In the genomic region with DNA sequence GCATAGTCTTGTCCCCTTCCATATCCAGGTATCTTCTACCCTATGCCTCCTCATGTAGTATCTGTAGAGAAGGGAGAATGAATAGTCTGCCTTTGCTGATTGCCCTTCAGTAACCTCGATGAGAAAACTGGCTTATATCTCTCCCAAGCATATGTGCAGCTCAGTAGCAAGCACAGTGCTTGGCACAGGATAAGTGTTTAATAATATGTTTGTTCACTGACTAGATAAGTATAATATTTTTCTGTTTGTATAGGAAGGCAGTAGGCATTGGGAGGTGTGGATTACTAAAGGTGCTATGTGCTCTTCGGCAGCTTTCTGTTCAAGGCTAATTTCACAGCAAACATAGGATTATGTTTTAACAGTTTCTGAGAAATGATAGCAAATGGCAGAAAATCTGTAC, we compare ENCODE assay signal across 18 mouse cellular contexts.
DNase-seq lines count a peak whose midpoint lies in the region; ATAC-seq and TF ChIP-seq lines count a peak whose summit lies in the region.
"Had no signal": no experiment of that assay in that cellular context is flagged by ENCODE, and none has a peak within 500 bp of the region (broad histone marks: within the 10 kb centered on the region; RNA-seq: fewer than 3 reads in every experiment).

No protein-coding gene starts in this region.

- H3K36me3 ChIP-seq in forebrain, embryonic 15.5 days, result no peaks in the 10 kb centered on the region
- no peaks in the 10 kb centered on the region for H3K36me3 ChIP-seq in forebrain, embryonic 13.5 days (ENCODE audit: poor library complexity, severe bottlenecking)
- no peaks in the 10 kb centered on the region for H3K36me3 ChIP-seq in forebrain, postnatal 0 days (ENCODE audit: insufficient read depth)
- H3K36me3 ChIP-seq in forebrain, embryonic 10.5 days (replicated peaks), result no peaks in the 10 kb centered on the region
- H3K36me3 ChIP-seq: embryonic facial prominence, embryonic 13.5 days; embryonic facial prominence, embryonic 15.5 days had no signal

- H3K9me3 ChIP-seq in forebrain, embryonic 15.5 days, result peaks cover 4% of the 10 kb centered on the region; the same call in 1 of the 2 replicates
- H3K9me3 ChIP-seq in forebrain, embryonic 13.5 days (replicated peaks), result no peaks in the 10 kb centered on the region
- H3K9me3 ChIP-seq in forebrain, postnatal 0 days (ENCODE audit: low read length), result no peaks in the 10 kb centered on the region
- no peaks in the 10 kb centered on the region for H3K9me3 ChIP-seq in forebrain, embryonic 10.5 days
- H3K9me3 ChIP-seq: embryonic facial prominence, embryonic 13.5 days; embryonic facial prominence, embryonic 15.5 days had no signal

- no peaks in the 10 kb centered on the region for H3K4me1 ChIP-seq in forebrain, embryonic 15.5 days
- no peaks in the 10 kb centered on the region for H3K4me1 ChIP-seq in forebrain, embryonic 13.5 days
- no peaks in the 10 kb centered on the region for H3K4me1 ChIP-seq in forebrain, postnatal 0 days (ENCODE audit: insufficient read depth)
- H3K4me1 ChIP-seq in forebrain, embryonic 10.5 days, result no peaks in the 10 kb centered on the region
- H3K4me1 ChIP-seq: embryonic facial prominence, embryonic 13.5 days; embryonic facial prominence, embryonic 15.5 days had no signal

- TF ChIP-seq CTCF in forebrain, postnatal 0 days (IDR thresholded peaks at IDR 0.05; ENCODE audit: low read depth), result no peak

- 74% methylated on average over 2 of the region's 2 CpGs for WGBS in forebrain, embryonic 15.5 days
- WGBS in forebrain, embryonic 13.5 days, result 93% methylated on average over 2 of the region's 2 CpGs
- 78% methylated on average over 2 of the region's 2 CpGs for WGBS in forebrain, postnatal 0 days
- 97% methylated on average over 2 of the region's 2 CpGs for WGBS in forebrain, embryonic 10.5 days

- no peaks in the 10 kb centered on the region for H3K27me3 ChIP-seq in forebrain, embryonic 15.5 days
- no peaks in the 10 kb centered on the region for H3K27me3 ChIP-seq in forebrain, embryonic 13.5 days
- no peaks in the 10 kb centered on the region for H3K27me3 ChIP-seq in forebrain, postnatal 0 days (ENCODE audit: insufficient read depth, low read length)
- no peaks in the 10 kb centered on the region for H3K27me3 ChIP-seq in forebrain, embryonic 10.5 days (ENCODE audit: poor library complexity, severe bottlenecking)
- H3K27me3 ChIP-seq: embryonic facial prominence, embryonic 13.5 days; embryonic facial prominence, embryonic 15.5 days had no signal

- no peak overlapping the region for H3K27ac ChIP-seq in forebrain, embryonic 15.5 days (replicated peaks)
- no peak overlapping the region for H3K27ac ChIP-seq in forebrain, embryonic 13.5 days
- H3K27ac ChIP-seq in forebrain, postnatal 0 days (ENCODE audit: low read depth, low read length), result no peak overlapping the region
- no peak overlapping the region for H3K27ac ChIP-seq in forebrain, embryonic 10.5 days
- H3K27ac ChIP-seq: embryonic facial prominence, embryonic 13.5 days; embryonic facial prominence, embryonic 15.5 days; gastrocnemius, adult 2 months had no signal

- ATAC-seq in forebrain, embryonic 15.5 days (replicated peaks), result peak; percentile 61; the same call in 1 of the 2 replicates
- ATAC-seq in forebrain, embryonic 13.5 days, result no peak
- ATAC-seq in forebrain, postnatal 0 days, result peak; percentile 51; the same call in 1 of the 2 replicates

- H3K9ac ChIP-seq in forebrain, embryonic 15.5 days (replicated peaks), result no peak overlapping the region
- no peak overlapping the region for H3K9ac ChIP-seq in forebrain, embryonic 13.5 days
- no peak overlapping the region for H3K9ac ChIP-seq in forebrain, postnatal 0 days
- H3K9ac ChIP-seq: embryonic facial prominence, embryonic 13.5 days; embryonic facial prominence, embryonic 15.5 days had no signal

- no peak overlapping the region for H3K4me3 ChIP-seq in forebrain, embryonic 15.5 days
- no peak overlapping the region for H3K4me3 ChIP-seq in forebrain, embryonic 13.5 days
- no peak overlapping the region for H3K4me3 ChIP-seq in forebrain, postnatal 0 days (ENCODE audit: low read depth, low read length)
- H3K4me3 ChIP-seq in forebrain, embryonic 10.5 days, result no peak overlapping the region
- H3K4me3 ChIP-seq: embryonic facial prominence, embryonic 13.5 days; embryonic facial prominence, embryonic 15.5 days; erythroblast, embryonic 14.5 days; gastrocnemius, adult 2 months had no signal

- no peak overlapping the region for H3K4me2 ChIP-seq in forebrain, embryonic 15.5 days (replicated peaks)
- H3K4me2 ChIP-seq in forebrain, embryonic 13.5 days, result no peak overlapping the region
- no peak overlapping the region for H3K4me2 ChIP-seq in forebrain, postnatal 0 days (ENCODE audit: low read depth)
- H3K4me2 ChIP-seq: embryonic facial prominence, embryonic 13.5 days; embryonic facial prominence, embryonic 15.5 days had no signal

- no peak for DNase-seq in forebrain, postnatal 0 days
- no peak for DNase-seq in forebrain, embryonic 10.5 days (ENCODE audit: extremely low spot score, low spot score)
- DNase-seq in cerebellum, adult 9-10 months, result no peak
- DNase-seq: adrenal gland, adult 2 months; adrenal gland, postnatal 10 days; adrenal gland, postnatal 25 days; cerebellum, adult 11-12 months; cerebellum, adult 2 months; cerebellum, adult 9-11 months; cerebellum, postnatal 14 days; cerebellum, postnatal 36 days; embryo, embryonic 11 days; gastrocnemius, adult 2 months had no signal
